Mouse (Mus musculus) megakaryocyte progenitor cell, adult 5-6 weeks (primary cell): ENCODE measurements around the gene Hivep3. TPM values are rescaled to one million over a fixed set of nuclear protein-coding genes. Genes with fewer than 3 reads are reported as not detected.

Source experiments
- ATAC-seq: replicated peaks from 2 replicates; pipeline ENCODE4 v1.8.0; 2016; ENCODE audit warnings: mild to moderate bottlenecking, moderate TSS enrichment, inconsistent platforms; ENCODE audit not compliant: poor library complexity
- total RNA-seq, 2 experiments: library from RNA; stranded (forward) in 1 of 2; stranded (reverse) in 1 of 2; fragments of 157-497, 149-512 nt in 1 of 2; fragments of 200-1000 nt in 1 of 2; gene quantifications; 2 replicates each; pipeline versions ENCODE4 v1.2.3 to v1.2.4; 2015 to 2017

The Hivep3 gene
- total RNA-seq, 2 experiments from 2014 or later, result 0.83 to 7.2 TPM

DNA sequence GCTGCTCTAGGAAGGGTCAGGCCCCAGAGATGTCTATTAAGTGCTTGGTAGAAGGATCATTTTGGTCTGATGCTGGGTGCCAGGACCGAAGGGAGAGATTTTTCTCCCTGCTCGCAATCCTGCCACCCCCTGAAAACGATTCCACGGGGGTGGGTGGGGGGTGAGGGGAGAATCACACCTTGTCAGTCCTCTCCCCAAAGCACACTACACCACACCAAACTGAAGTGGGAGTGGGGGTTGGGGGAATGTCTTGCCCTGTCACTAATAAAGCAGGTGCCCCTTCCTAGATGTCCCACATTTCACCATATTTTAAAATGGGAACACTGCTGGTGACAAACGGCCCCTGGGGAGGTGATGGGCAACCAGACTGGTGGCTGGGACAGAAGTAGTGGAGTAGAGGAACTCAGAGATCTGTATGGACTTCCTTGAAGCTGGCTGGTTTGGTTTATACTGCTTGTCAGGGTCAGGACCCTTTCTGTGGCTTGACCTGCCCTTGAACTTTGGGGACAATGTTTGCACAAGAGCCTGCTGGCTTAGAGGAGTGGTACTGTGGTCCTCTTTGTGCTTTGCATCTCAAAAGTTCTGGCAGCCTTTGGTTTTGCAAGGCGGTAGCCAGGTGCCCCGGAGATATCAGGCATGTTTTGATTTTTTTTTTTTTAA is 81.7 kb downstream of the Hivep3 start:
- ATAC-seq, result no peak

GRCm38 (mm10) chr4:119815793-119816161 is 82.2 kb downstream of the Hivep3 start:
- no peak for ATAC-seq

DNA sequence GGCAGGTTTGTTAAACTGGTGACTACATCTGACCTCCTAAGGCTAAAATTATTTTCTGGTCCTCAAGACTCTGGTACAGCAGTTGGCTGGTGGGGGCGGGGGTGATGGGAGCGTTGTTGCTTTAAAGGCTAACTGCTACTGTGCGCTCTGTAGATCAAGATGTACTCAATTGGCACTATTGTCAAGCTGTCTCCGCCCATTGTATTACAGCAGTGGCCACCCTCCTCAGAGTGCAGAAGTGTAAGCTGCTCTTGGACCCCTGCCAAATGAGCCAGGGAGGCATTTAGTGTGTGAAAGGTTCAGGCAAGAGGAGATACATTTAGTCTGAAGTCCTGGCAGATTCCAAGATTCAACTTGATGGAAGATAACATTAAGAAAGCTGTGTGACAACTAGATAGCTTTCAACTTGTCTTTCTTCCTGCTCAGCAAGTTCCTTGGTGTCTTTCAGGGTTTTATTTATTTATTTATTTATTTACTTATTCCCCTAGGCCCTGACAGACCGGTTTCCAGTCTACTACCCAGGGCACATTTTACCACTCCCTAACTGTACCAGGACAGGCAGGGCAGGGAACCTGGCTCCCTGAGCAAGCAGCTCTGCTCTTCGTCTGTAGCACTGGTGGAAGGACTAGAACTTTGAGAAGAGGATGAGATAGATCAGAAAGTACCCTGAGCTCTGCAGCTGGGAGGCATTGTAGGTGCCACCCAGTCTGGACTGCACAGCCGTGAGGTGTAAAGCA is 83.2 kb downstream of the Hivep3 start:
- ATAC-seq, result 0 out of 2 replicates have a peak, but pooled peaks have one; percentile 27

DNA sequence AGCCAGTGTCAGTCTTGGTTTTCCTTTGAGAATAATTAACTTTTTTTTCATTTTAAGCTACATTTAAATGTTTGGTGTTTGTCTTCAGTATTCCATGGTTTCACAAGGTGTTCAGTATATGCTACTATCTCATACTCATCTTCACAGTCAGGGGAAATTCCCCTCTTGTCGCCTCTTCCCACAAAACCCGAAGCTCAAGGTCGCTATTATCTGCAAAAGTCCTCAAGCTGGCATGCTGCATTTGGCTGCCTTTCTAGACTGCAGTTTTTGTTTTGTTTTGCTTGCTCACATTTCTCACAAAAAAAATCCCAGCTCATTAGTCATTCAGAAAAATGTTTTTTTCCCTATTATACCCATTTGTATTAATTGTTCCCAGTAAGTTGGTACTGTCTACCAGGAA is 92.4 kb downstream of the Hivep3 start:
- no peak for ATAC-seq

- ATAC-seq, result peak; percentile 34; the same call in 1 of the 2 replicates
Measured at GRCm38 (mm10) chr4:119828386-119828785, 94.8 kb downstream of the Hivep3 start.

DNA sequence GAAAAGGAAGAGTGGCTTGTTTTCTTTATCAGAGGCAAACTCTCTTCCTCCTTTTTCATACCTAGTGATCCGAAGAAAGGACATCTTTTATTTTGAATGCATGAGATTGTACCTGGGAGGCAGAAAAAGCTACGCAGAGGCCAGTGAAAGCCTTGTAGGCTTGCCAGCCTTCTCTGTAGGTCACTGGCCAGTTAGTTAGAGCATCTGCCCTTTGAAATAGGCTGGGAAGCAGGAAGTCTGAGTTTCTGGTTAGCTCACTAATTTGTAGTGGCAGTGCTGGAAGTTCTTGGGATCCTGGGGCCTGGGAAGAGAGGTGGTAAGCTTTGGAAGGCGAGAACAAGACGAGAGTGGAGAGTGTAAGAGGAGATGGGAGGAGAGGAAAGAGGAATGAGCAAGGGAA is 95.4 kb downstream of the Hivep3 start:
- ATAC-seq, result no peak

DNA sequence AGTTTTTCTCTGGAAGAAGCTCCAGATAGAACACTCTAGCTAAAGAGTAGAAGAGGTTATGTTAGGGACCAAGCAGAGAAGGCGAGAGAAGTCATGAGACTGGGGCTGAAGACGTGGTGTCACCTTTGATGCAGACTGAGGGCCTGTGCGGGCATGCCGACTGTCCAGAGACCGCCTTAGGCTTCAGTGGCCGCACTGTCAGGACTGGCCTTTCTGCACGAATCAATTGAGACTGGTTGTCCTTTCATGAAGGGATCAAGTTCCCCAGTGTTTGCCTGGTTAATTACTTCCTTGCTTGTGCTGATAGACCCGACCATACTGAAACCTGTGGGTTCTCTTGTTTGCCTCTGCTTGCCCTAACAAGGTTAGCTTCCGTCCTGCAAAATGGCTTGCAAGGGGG is 99.7 kb downstream of the Hivep3 start:
- ATAC-seq, result no peak

GRCm38 (mm10) chr4:119833884-119834283 is 100.3 kb downstream of the Hivep3 start:
- ATAC-seq, result no peak

DNA sequence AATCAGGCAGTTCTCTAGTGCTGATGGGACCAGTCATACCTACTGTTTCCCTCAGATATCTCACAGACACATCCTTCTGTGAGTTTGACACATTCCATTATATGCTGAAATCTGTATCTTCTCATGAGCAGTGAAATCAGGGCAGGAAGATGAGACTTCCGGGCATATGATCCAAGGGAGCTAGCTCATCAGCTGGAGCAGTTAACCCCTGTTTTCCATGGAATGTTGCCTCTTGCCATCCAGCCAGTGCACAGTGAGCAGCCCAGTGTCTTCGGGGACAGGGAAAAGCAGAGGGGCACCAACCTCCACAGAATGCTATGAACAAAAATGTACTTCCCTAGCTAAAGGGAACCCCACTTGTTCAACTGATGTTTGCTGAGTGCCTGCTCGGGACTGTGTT is 102.6 kb downstream of the Hivep3 start:
- ATAC-seq, result no peak

DNA sequence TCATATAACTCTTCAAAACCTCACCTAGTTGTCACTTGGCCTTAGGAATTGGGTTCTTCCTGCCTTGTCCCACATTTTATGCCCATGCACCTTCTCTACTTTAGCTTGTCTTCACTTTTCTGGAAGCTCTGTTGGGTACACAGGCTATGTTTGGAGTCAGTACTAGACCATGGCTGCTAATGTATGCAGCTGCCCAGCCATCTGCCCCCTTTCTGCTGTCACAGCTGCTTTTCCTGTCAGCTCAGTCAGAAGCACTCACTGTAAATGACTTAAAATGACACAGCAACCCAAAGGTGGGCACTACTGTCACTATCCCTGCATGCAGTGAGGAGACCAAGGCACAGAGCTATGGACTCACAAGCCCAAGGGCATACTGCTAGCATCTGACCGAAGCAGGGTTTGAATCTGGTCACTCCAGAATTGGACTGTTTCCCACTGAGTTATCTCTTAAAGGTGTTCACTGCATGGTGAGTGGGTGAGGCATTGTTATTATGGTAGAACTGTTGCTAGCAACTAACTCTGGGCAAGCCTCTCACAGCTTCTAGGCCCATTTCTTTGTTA is 104.0 kb downstream of the Hivep3 start:
- ATAC-seq, result no peak

DNA sequence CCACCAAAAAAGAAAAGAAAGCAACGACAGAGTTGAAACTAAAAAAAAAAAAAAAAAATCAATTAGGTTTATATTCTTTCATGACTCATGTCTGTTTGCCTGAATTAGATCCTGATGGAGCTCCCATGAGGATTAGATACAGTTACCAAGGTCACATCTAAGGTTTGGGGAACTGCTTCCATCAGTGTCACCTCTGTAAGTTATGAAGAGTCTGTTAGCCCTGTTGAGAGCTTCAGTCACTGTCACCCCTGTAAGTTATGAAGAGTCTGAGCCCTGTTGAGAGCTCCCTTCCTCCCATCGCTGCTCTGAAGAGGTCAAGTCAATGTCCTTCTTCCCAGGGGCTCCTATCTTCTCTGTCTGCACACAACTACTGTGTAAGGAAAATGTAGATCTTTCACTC is 104.7 kb downstream of the Hivep3 start:
- ATAC-seq, result no peak

DNA sequence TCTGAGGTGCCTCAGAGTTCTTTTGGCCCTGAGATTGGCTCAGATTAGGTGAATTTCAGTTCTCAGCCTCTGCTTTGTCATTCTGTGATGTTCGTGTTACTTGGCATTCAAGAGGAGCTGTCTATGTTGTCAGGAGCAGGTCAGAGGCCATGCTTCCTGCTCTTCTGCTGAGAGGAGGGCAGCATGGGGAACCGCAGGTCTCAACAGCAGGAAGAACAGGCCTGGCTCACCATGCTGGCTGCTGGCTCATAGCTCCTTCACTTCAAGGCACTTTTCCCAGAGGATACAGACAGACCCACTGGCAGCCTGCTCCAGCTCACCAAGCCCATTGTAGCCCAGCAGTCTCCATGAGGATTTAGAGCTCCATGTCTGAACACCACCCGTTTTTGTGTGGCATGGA is 109.7 kb downstream of the Hivep3 start:
- peak; percentile 46; the same call in 1 of the 2 replicates for ATAC-seq

GRCm38 (mm10) chr4:119844267-119844666 is 110.7 kb downstream of the Hivep3 start:
- no peak for ATAC-seq

GRCm38 (mm10) chr4:119845596-119846161 is 112.1 kb downstream of the Hivep3 start:
- peak; percentile 24; the same call in 1 of the 2 replicates for ATAC-seq

GRCm38 (mm10) chr4:119852483-119852882 is 118.9 kb downstream of the Hivep3 start:
- no peak for ATAC-seq

DNA sequence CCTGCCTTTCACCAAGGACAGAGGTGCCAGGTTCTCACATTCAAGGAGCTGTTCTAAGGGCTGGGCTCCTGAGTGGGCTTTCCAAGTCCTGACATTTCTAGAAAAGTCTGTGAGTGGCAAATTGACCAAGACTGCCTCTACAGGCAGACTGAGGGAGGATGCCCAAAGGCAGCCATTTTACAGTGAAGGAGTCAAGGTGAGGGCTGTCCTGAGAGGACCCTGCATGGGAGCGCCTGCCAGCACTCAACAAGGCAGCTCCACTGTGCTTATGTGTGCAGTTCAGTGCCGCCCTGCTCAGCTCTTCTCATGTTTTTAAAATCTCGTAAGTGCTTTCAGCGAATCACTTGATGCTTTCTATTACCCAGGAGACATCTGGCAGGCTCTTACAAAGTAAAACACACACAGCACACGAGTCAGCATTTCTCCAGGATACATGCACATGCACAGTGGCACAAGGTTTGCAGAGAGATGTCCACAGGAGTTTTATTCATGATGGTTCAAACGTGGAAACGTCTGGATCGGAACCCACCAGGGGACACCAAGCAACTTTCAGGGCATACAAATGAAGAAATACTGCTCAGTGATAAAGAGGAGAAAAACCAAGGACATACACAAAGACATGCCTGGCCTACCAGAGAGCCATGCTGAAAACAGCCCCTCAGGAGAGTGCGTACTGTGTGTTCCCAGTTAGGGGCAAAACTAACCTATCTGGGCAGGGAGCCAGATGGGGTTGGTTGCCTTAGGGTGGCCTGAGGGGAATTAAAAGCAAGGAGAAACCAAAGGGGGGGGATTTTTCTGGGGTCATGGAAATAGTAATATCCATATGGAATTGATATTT is 120.9 kb downstream of the Hivep3 start:
- ATAC-seq, result peak; percentile 54

DNA sequence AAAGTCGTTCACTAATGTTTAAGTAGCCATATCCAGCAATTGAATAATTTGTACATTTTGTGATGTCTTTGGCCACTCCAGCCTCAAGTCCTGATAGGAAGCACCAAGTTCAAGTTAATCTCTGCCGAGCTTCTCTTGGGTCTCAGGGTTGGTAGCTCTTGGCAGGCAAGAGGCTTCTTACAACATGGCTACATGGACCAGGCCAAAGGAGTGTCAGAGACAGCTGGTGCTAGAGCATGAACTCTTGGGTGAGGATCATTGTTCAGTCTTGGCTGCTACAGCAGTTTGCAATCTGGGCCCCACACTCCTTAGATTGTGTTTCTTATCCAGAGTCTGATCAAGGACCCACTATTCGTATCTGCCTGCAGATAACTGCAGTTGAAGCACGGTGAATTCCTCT is 125.9 kb downstream of the Hivep3 start:
- no peak for ATAC-seq

- ATAC-seq, result no peak
Measured at GRCm38 (mm10) chr4:119861001-119861400, 127.4 kb downstream of the Hivep3 start.

GRCm38 (mm10) chr4:119865827-119866455 is 132.4 kb downstream of the Hivep3 start:
- ATAC-seq, result no peak

DNA sequence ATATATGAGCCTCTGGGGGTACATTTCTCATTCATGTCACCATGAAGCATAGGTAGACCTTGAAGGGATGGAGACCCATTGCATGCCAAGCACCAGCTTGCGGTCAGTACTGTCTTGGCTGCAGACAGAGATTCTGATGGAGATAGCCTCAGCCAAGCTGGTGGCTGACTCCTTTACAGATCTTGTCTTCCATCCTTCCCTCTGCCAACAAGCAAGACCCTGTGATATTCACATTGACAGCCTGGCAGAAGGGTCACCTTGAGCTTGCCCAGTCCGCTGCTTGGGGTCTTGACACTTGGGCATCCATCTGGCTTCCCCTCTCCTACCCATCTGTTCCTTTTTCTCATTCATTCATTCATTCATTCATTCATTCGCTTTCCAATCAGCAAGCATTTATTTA is 133.5 kb downstream of the Hivep3 start:
- no peak for ATAC-seq
